Mouse (Mus musculus) kidney, postnatal 0 days (tissue): ENCODE measurements around the gene Adk. TPM values are rescaled to one million over a fixed set of nuclear protein-coding genes. Genes with fewer than 3 reads are reported as not detected.

Experiments used
- ATAC-seq: fragments of 200-750 bp; cut with Nextera tagmentation; replicated peaks from 2 replicates; pipeline ENCODE4 v1.8.0; 2017; ENCODE audit warnings: low read depth, moderate number of reproducible peaks, moderate TSS enrichment, moderate library complexity; ENCODE audit not compliant: low FRiP score
- DNase-seq: peaks from one replicate; pipeline ENCODE4 v3.0.0-alpha.2; 2016; ENCODE audit warnings: low spot score
- H3K27ac ChIP-seq: fragments of 300-500 bp; sonication (generic); 2 replicates; pipeline ENCODE4 v1.5.1; 2014; ENCODE audit warnings: mild to moderate bottlenecking
- H3K27me3 ChIP-seq: fragments of 300-500 bp; sonication (generic); 2 replicates; pipeline ENCODE4 v1.6.1; 2014; ENCODE audit warnings: low read length, mixed read lengths; ENCODE audit not compliant: insufficient read depth
- H3K36me3 ChIP-seq: fragments of 300-500 bp; sonication (generic); 2 replicates; pipeline ENCODE4 v1.6.1; 2014; ENCODE audit warnings: low read length, mixed read lengths; ENCODE audit not compliant: insufficient read depth
- H3K4me1 ChIP-seq: fragments of 300-500 bp; sonication (generic); replicated peaks from 2 replicates; pipeline ENCODE4 v1.6.1; 2014; ENCODE audit warnings: antibody characterized with exemption, low read length, mixed read lengths; ENCODE audit not compliant: insufficient read depth
- H3K4me2 ChIP-seq: fragments of 300-500 bp; sonication (generic); 2 replicates; pipeline ENCODE4 v1.6.1; 2014; ENCODE audit warnings: mild to moderate bottlenecking, low read length, moderate library complexity, mixed read lengths
- H3K4me3 ChIP-seq: fragments of 300-500 bp; sonication (generic); replicated peaks from 2 replicates; pipeline ENCODE4 v1.5.1; 2014; ENCODE audit warnings: low read depth, low read length
- H3K9ac ChIP-seq: fragments of 300-500 bp; sonication (generic); 2 replicates; pipeline ENCODE4 v1.6.1; 2014; ENCODE audit warnings: low read depth, low read length
- H3K9me3 ChIP-seq: fragments of 300-500 bp; sonication (generic); replicated peaks from 2 replicates; pipeline ENCODE4 v1.6.1; 2016; ENCODE audit warnings: low read length, inconsistent platforms, mixed read lengths
- CTCF ChIP-seq: IDR thresholded peaks from 2 replicates; pipeline ENCODE4 v1.5.1; 2016; ENCODE audit warnings: antibody characterized with exemption, low read depth, mild to moderate bottlenecking, moderate library complexity
- WGBS: fragments of 180-500 bp; shearing (Covaris S2); extraction: QIAGEN DNeasy Blood & Tissue Kit; methylation state at CpG from one replicate; pipeline ENCODE4 v1.1.7; 2014; 5-methylcytosine and 5-hydroxymethylcytosine counted together
- polyA plus RNA-seq: library from polyadenylated mRNA; unstranded; fragments of >200 nt; fragmentation: Nextera tagmentation; extraction: Ambion mirVana; gene quantifications from 2 replicates; pipeline ENCODE4 v1.2.1, GENCODE M21; 2015

The Adk gene
- polyA plus RNA-seq, 1 experiment from 2014 or later: 193 TPM

DNA sequence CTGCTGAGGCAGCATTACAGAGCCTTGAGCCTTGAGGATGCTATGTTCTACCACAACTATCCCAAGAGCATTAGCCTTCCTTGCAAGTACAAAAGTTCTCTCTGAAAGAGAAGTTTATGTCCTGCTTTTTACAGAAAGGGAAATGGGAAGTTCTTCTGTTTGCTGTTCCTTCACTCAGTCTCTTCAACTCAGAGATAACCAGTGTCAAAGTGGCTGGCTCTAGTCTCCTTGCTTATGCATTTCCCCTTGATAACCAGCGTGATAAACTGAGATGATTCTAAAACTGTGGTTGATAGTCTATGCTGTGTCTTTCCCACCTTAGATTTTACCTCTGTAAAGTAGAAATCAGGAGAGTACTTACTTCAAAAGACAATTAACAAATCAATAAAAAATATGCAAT is 223.4 kb downstream of the Adk start:
- H3K36me3 ChIP-seq: no peaks in the 10 kb centered on the region
- TF ChIP-seq CTCF: no peak
- H3K27ac ChIP-seq: no peak overlapping the region
- no peak overlapping the region for H3K9ac ChIP-seq
- no peak overlapping the region for H3K4me3 ChIP-seq
- H3K9me3 ChIP-seq: no peaks in the 10 kb centered on the region
- H3K4me1 ChIP-seq: peaks cover 8% of the 10 kb centered on the region; the same call in 1 of the 2 replicates
- no peaks in the 10 kb centered on the region for H3K27me3 ChIP-seq
- 88% methylated on average over 1 of the region's 1 CpGs for WGBS
- DNase-seq: no peak
- no peak overlapping the region for H3K4me2 ChIP-seq
- ATAC-seq: no peak

DNA sequence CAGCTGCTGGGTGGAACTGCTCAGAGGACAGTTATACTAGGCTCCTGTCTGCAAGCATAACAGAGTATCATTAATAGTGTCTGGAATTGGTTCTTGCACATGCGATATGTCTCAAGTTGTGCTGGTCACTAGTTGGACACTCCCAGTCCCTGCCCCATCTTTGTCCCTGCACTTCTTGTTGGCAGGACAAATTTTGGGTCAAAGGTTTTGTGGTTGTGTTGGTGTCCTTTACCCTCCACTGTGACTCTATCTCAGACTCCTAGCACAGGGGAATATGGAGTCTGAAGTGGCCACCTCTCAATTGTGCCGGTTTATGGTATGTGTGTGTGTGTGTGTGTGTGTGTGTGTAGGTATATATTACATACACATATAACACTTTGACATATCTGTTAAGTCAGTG is 225.9 kb downstream of the Adk start:
- Histone ChIP-seq H3K36me3 (no peaks in the 10 kb centered on the region), H3K27me3 (no peaks in the 10 kb centered on the region), H3K9me3 (no peaks in the 10 kb centered on the region), H3K9ac (no peak overlapping the region), H3K27ac (no peak overlapping the region), H3K4me3 (no peak overlapping the region), H3K4me2 (no peak overlapping the region), H3K4me1 (peaks cover 8% of the 10 kb centered on the region; the same call in 1 of the 2 replicates)
- TF ChIP-seq CTCF: no peak
- DNase-seq: no peak
- no peak for ATAC-seq
- 87% methylated on average over 2 of the region's 2 CpGs for whole genome bisulfite sequencing

DNA sequence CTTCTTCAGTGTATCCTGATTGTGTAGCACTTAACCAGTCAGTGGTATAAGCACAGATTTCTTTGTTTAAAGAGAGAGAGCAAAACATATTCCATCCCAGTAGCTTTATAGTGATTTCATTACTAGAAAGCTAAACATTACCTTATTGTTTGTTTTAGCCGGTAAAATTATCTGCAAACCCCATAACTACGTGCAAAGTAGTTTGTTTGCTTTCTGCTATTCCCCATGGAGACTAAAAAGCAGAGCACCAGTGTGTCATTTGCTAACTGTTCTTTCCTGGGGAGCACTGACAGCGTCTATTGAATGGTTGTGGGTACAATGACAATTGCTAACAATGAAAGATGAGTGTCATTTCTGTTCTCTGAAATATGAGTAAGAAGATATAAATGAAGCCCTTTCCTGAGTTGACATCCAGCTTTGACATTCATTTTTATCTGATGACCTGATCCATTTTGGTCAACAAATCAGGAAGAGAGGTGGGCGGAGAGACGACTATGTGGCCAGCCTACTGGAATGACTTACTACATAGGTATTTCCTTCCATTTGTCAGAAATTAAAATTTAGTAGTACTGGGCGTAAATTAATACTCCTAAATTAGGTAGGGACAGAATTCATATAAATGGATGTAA is 226.6 kb downstream of the Adk start:
- TF ChIP-seq CTCF: no peak
- H3K4me1 ChIP-seq: 0 out of 2 replicates have a peak, but pooled peaks cover 3% of the 10 kb centered on the region
- H3K4me2 ChIP-seq: no peak overlapping the region
- no peak overlapping the region for H3K9ac ChIP-seq
- no peaks in the 10 kb centered on the region for H3K27me3 ChIP-seq
- no peak overlapping the region for H3K27ac ChIP-seq
- 57% methylated on average over 6 of the region's 6 CpGs for WGBS
- no peaks in the 10 kb centered on the region for H3K36me3 ChIP-seq
- no peaks in the 10 kb centered on the region for H3K9me3 ChIP-seq
- ATAC-seq (no peak), DNase-seq (peak; percentile 39)
- H3K4me3 ChIP-seq: no peak overlapping the region

DNA sequence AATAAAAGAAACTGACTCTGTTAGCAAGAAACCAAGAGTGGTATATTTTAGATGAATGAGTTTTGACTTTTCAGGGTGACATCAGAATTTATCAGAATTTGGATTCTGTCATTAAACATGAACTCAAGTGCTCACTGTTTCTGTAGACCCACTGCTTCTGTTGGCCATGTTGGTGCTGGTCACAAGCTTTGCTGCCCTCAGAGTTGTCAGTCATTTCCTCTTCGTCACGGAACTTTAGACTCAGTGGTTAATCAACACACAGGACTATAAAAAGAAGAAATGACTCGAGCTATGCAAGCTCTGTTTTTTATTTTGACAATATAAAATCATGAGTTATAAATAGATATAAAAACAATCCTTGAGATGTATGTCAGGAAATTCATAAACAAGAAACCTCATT is 228.1 kb downstream of the Adk start:
- WGBS: 44% methylated on average over 3 of the region's 3 CpGs
- no peak overlapping the region for H3K9ac ChIP-seq
- H3K4me3 ChIP-seq: no peak overlapping the region
- ATAC-seq (no peak), DNase-seq (no peak)
- no peak overlapping the region for H3K4me2 ChIP-seq
- no peak for TF ChIP-seq CTCF
- H3K27me3 ChIP-seq: no peaks in the 10 kb centered on the region
- H3K9me3 ChIP-seq: no peaks in the 10 kb centered on the region
- no peaks in the 10 kb centered on the region for H3K4me1 ChIP-seq
- H3K27ac ChIP-seq: no peak overlapping the region
- no peaks in the 10 kb centered on the region for H3K36me3 ChIP-seq

DNA sequence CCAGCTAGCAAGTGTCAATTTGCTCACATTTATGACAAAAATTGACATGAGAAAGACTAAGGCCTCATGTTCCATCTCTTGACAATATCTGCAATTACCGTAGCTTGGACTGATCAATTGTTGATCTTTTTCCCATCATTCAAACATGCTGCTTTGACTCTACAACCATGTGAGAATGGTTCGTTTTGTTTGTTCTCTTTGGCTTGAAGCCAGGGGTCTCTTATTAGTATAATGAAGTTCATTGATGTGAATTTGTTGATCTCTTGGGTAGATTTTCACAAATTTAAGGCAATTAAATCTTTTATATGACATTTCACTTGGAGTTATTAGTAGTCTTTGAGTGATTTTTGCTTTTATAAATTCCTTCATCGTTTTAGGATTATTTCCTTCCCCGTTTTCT is 229.1 kb downstream of the Adk start:
- TF ChIP-seq CTCF: no peak
- 80% methylated on average over 4 of the region's 4 CpGs for WGBS
- ATAC-seq (no peak), DNase-seq (no peak)
- Histone ChIP-seq H3K4me1 (no peaks in the 10 kb centered on the region), H3K9ac (no peak overlapping the region), H3K4me3 (no peak overlapping the region), H3K27ac (no peak overlapping the region), H3K27me3 (no peaks in the 10 kb centered on the region), H3K36me3 (no peaks in the 10 kb centered on the region), H3K9me3 (no peaks in the 10 kb centered on the region), H3K4me2 (no peak overlapping the region)

DNA sequence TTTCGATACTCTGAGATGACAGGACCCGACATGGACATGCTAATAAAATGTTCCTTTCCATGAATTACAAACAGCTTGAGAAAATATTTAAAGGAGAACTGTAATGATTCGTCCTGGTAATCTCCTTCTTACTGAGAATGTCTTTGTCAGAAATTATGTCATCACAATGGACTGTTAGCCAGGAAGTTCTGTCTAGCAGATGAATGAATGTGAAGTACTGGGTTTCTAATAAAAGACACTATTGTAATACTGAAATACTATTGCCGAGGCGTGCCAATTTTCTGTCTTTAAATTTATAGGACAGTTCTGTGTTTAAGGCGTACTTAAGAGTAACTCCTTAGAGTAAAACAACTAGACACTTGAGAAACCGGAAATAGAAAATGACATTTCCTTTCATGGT is 231.7 kb downstream of the Adk start:
- Histone ChIP-seq H3K9ac (no peak overlapping the region), H3K9me3 (no peaks in the 10 kb centered on the region), H3K27ac (no peak overlapping the region), H3K36me3 (no peaks in the 10 kb centered on the region), H3K27me3 (no peaks in the 10 kb centered on the region), H3K4me1 (no peaks in the 10 kb centered on the region), H3K4me3 (no peak overlapping the region), H3K4me2 (no peak overlapping the region)
- DNase-seq (peak; percentile 49), ATAC-seq (no peak)
- no peak for TF ChIP-seq CTCF
- WGBS: 54% methylated on average over 7 of the region's 7 CpGs

DNA sequence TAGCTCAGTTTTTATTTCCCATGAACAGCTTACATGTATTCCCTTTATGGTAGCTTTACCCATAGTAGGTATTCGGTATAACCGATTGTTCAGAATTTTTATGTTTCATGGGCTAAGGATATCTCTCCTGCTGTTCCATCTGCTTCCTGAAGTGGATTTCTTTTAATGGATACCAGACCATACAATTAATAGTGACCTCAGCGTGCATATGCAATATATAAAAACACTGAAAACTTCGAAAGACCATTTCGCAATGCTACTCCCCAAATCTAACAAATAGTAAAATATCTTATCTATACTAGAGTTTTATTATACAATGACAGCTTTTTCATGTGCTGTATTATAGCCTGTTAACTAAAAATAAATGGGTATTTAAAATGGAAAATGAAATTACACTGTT is 232.5 kb downstream of the Adk start:
- 74% methylated on average over 5 of the region's 5 CpGs for WGBS
- Histone ChIP-seq H3K9me3 (no peaks in the 10 kb centered on the region), H3K9ac (no peak overlapping the region), H3K4me2 (no peak overlapping the region), H3K36me3 (no peaks in the 10 kb centered on the region), H3K27ac (no peak overlapping the region), H3K27me3 (no peaks in the 10 kb centered on the region), H3K4me1 (no peaks in the 10 kb centered on the region), H3K4me3 (no peak overlapping the region)
- no peak for TF ChIP-seq CTCF
- ATAC-seq (no peak), DNase-seq (no peak)
